Mouse (Mus musculus) heart, adult 2 months (tissue): ENCODE measurements around the gene Ell.

Experiments used
- CTCF ChIP-seq: fragments of 200-600 bp; IDR thresholded peaks from 2 replicates; pipeline ENCODE4 v1.8.1; 2022; ENCODE audit warnings: antibody characterized with exemption, mild to moderate bottlenecking, moderate library complexity
- EP300 ChIP-seq: fragments of 200-500 bp; IDR thresholded peaks from 2 replicates; pipeline ENCODE4 v1.6.1; 2011; ENCODE audit warnings: low read depth, low read length, control low read depth; ENCODE audit not compliant: insufficient read depth
- POLR2A ChIP-seq: fragments of 200-500 bp; IDR thresholded peaks from 2 replicates; pipeline ENCODE4 v1.6.1; 2011; ENCODE audit warnings: mild to moderate bottlenecking, low read depth, low read length, control low read depth; ENCODE audit not compliant: insufficient read depth

- TF ChIP-seq EP300 (no peak), CTCF (no peak), POLR2A (no peak)
Measured at GRCm38 (mm10) chr8:70601271-70601649, 62.0 kb downstream of the Ell start.
